Mouse (Mus musculus) hindbrain, embryonic 16.5 days (tissue): Measurements from ENCODE around the gene Mgat4b. TPM values are rescaled to one million over a fixed set of nuclear protein-coding genes. Genes with fewer than 3 reads are reported as not detected.

ENCODE experiments used
- ATAC-seq: fragments of 200-750 bp; cut with Nextera tagmentation; 2 replicates; pipeline ENCODE4 v1.8.0; 2017; ENCODE audit warnings: moderate TSS enrichment, moderate library complexity
- H3K27ac ChIP-seq: fragments of 300-500 bp; sonication (generic); 2 replicates; pipeline ENCODE4 v1.5.1; 2014; ENCODE audit warnings: low read depth, mild to moderate bottlenecking, control low read depth, low read length, moderate library complexity
- H3K27me3 ChIP-seq: fragments of 300-500 bp; sonication (generic); replicated peaks from 2 replicates; pipeline ENCODE4 v1.6.1; 2014; ENCODE audit warnings: low read length; ENCODE audit not compliant: control insufficient read depth, insufficient read depth
- H3K36me3 ChIP-seq: fragments of 300-500 bp; sonication (generic); 2 replicates; pipeline ENCODE4 v1.6.1; 2014; ENCODE audit warnings: mild to moderate bottlenecking, low read length, moderate library complexity, mixed read lengths; ENCODE audit not compliant: control insufficient read depth, insufficient read depth
- H3K4me1 ChIP-seq: fragments of 300-500 bp; sonication (generic); 2 replicates; pipeline ENCODE4 v1.6.1; 2014; ENCODE audit warnings: low read depth, low read length; ENCODE audit not compliant: control insufficient read depth, insufficient read depth
- H3K4me2 ChIP-seq: fragments of 300-500 bp; sonication (generic); 2 replicates; pipeline ENCODE4 v1.6.1; 2014; ENCODE audit warnings: mild to moderate bottlenecking, low read length, control low read depth, moderate library complexity
- H3K4me3 ChIP-seq: fragments of 300-500 bp; sonication (generic); 2 replicates; pipeline ENCODE4 v1.5.1; 2014; ENCODE audit warnings: mild to moderate bottlenecking, low read length, control low read depth, moderate library complexity
- H3K9ac ChIP-seq: fragments of 300-500 bp; sonication (generic); 2 replicates; pipeline ENCODE4 v1.6.1; 2014; ENCODE audit warnings: low read depth, mild to moderate bottlenecking, control low read depth, low read length, moderate library complexity
- H3K9me3 ChIP-seq: fragments of 300-500 bp; sonication (generic); 2 replicates; pipeline ENCODE4 v1.6.1; 2014; ENCODE audit warnings: mild to moderate bottlenecking, low read length, moderate library complexity; ENCODE audit not compliant: control insufficient read depth
- WGBS: fragments of 180-500 bp; shearing (Covaris S2); extraction: QIAGEN DNeasy Blood & Tissue Kit; methylation state at CpG from one replicate; pipeline ENCODE4 v1.1.7; 2014; 5-methylcytosine and 5-hydroxymethylcytosine counted together
- polyA plus RNA-seq: library from polyadenylated mRNA; unstranded; fragments of >200 nt; fragmentation: Nextera tagmentation; extraction: Ambion mirVana; gene quantifications from 2 replicates; pipeline ENCODE4 v1.2.1, GENCODE M21; 2015

The Mgat4b gene
- polyA plus RNA-seq, 1 experiment from 2014 or later, result 15.6 TPM

- Histone ChIP-seq H3K27me3 (no peaks in the 10 kb centered on the region), H3K4me1 (peaks cover 9% of the 10 kb centered on the region), H3K27ac (no peak overlapping the region), H3K36me3 (peaks cover 14% of the 10 kb centered on the region), H3K9me3 (no peaks in the 10 kb centered on the region), H3K4me2 (no peak overlapping the region), H3K4me3 (no peak overlapping the region), H3K9ac (no peak overlapping the region)
- 86% methylated on average over 5 of the region's 5 CpGs for WGBS
- ATAC-seq, result no peak
Measured at GRCm38 (mm10) chr11:50178532-50179488, 31.9 kb upstream of the Mgat4b start.

- Histone ChIP-seq H3K36me3 (peaks cover 14% of the 10 kb centered on the region), H3K4me2 (no peak overlapping the region), H3K9ac (no peak overlapping the region), H3K4me1 (peaks cover 4% of the 10 kb centered on the region; the same call in 1 of the 2 replicates), H3K27ac (no peak overlapping the region), H3K4me3 (no peak overlapping the region), H3K9me3 (no peaks in the 10 kb centered on the region), H3K27me3 (no peaks in the 10 kb centered on the region)
- ATAC-seq, result no peak
- WGBS, result 83% methylated on average over 6 of the region's 6 CpGs
Measured at GRCm38 (mm10) chr11:50180478-50181231, 30.0 kb upstream of the Mgat4b start.

- no peaks in the 10 kb centered on the region for H3K9me3 ChIP-seq
- H3K36me3 ChIP-seq, result peaks cover 17% of the 10 kb centered on the region
- no peaks in the 10 kb centered on the region for H3K27me3 ChIP-seq
- no peak overlapping the region for H3K4me2 ChIP-seq
- H3K4me3 ChIP-seq, result no peak overlapping the region
- H3K27ac ChIP-seq, result no peak overlapping the region
- ATAC-seq, result no peak
- no peaks in the 10 kb centered on the region for H3K4me1 ChIP-seq
- 90% methylated on average over 4 of the region's 4 CpGs for WGBS
- no peak overlapping the region for H3K9ac ChIP-seq
Measured at GRCm38 (mm10) chr11:50182702-50183101, 28.0 kb upstream of the Mgat4b start.

- WGBS, result 83% methylated on average over 3 of the region's 3 CpGs
- no peak overlapping the region for H3K9ac ChIP-seq
- H3K36me3 ChIP-seq, result peaks cover 10% of the 10 kb centered on the region
Measured at GRCm38 (mm10) chr11:50184788-50185187, 25.9 kb upstream of the Mgat4b start.

GRCm38 (mm10) chr11:50188682-50189081 is 22.0 kb upstream of the Mgat4b start:
- H3K27ac ChIP-seq, result no peak overlapping the region
- no peak for ATAC-seq
- no peaks in the 10 kb centered on the region for H3K4me1 ChIP-seq
- no peaks in the 10 kb centered on the region for H3K9me3 ChIP-seq
- no peak overlapping the region for H3K4me3 ChIP-seq
- H3K4me2 ChIP-seq, result no peak overlapping the region
- no peak overlapping the region for H3K9ac ChIP-seq
- H3K27me3 ChIP-seq, result no peaks in the 10 kb centered on the region
- H3K36me3 ChIP-seq, result peaks cover 7% of the 10 kb centered on the region
- WGBS, result 84% methylated on average over 7 of the region's 7 CpGs

More at GRCm38 (mm10) chr11:50184788-50185187, 25.9 kb upstream of the Mgat4b start:
- no peak overlapping the region for H3K4me2 ChIP-seq
- no peaks in the 10 kb centered on the region for H3K27me3 ChIP-seq
- H3K27ac ChIP-seq, result no peak overlapping the region
- no peaks in the 10 kb centered on the region for H3K9me3 ChIP-seq
- H3K4me1 ChIP-seq, result no peaks in the 10 kb centered on the region
- ATAC-seq, result no peak
- no peak overlapping the region for H3K4me3 ChIP-seq

- ATAC-seq, result no peak
- no peak overlapping the region for H3K4me3 ChIP-seq
- H3K27ac ChIP-seq, result no peak overlapping the region
- 81% methylated on average over 4 of the region's 4 CpGs for WGBS
- no peaks in the 10 kb centered on the region for H3K4me1 ChIP-seq
- no peak overlapping the region for H3K9ac ChIP-seq
- no peaks in the 10 kb centered on the region for H3K9me3 ChIP-seq
- peaks cover 13% of the 10 kb centered on the region for H3K36me3 ChIP-seq
- H3K27me3 ChIP-seq, result no peaks in the 10 kb centered on the region
- no peak overlapping the region for H3K4me2 ChIP-seq
Measured at GRCm38 (mm10) chr11:50190362-50190761, 20.3 kb upstream of the Mgat4b start.

- H3K27me3 ChIP-seq, result no peaks in the 10 kb centered on the region
- no peak overlapping the region for H3K27ac ChIP-seq
- 93% methylated on average over 3 of the region's 3 CpGs for WGBS
- no peak for ATAC-seq
- no peaks in the 10 kb centered on the region for H3K4me1 ChIP-seq
- no peak overlapping the region for H3K4me3 ChIP-seq
- peaks cover 12% of the 10 kb centered on the region; the same call in 1 of the 2 replicates for H3K36me3 ChIP-seq
- H3K9me3 ChIP-seq, result no peaks in the 10 kb centered on the region
- no peak overlapping the region for H3K9ac ChIP-seq
- no peak overlapping the region for H3K4me2 ChIP-seq
Measured at GRCm38 (mm10) chr11:50192278-50192677, 18.4 kb upstream of the Mgat4b start.

- no peak overlapping the region for H3K4me3 ChIP-seq
- H3K9ac ChIP-seq, result no peak overlapping the region
- no peaks in the 10 kb centered on the region for H3K27me3 ChIP-seq
- ATAC-seq, result no peak
- H3K4me2 ChIP-seq, result no peak overlapping the region
- H3K9me3 ChIP-seq, result no peaks in the 10 kb centered on the region
- H3K4me1 ChIP-seq, result no peaks in the 10 kb centered on the region
- peaks cover 14% of the 10 kb centered on the region for H3K36me3 ChIP-seq
- 85% methylated on average over 7 of the region's 7 CpGs for WGBS
- H3K27ac ChIP-seq, result no peak overlapping the region
Measured at GRCm38 (mm10) chr11:50194070-50194469, 16.6 kb upstream of the Mgat4b start.

- Histone ChIP-seq H3K4me2 (no peak overlapping the region), H3K36me3 (peaks cover 21% of the 10 kb centered on the region), H3K4me1 (no peaks in the 10 kb centered on the region), H3K27me3 (no peaks in the 10 kb centered on the region), H3K4me3 (no peak overlapping the region), H3K27ac (no peak overlapping the region), H3K9me3 (no peaks in the 10 kb centered on the region), H3K9ac (no peak overlapping the region)
- no peak for ATAC-seq
- WGBS, result 80% methylated on average over 4 of the region's 4 CpGs
Measured at GRCm38 (mm10) chr11:50194793-50195192, 15.9 kb upstream of the Mgat4b start.
